Mouse (Mus musculus): ENCODE data around the gene Olfr728. TPM values are rescaled to one million over a fixed set of nuclear protein-coding genes. Genes with fewer than 3 reads are reported as not detected.

Gene Olfr728
- not detected for total RNA-seq (2021)
- long read RNA-seq, experiment 1, result 0 reads
- long read RNA-seq, experiment 2, result 0 reads

GRCm38 (mm10) chr14:50142580-50142979 lies at the start of gene Olfr728:
TSS of gene Olfr728 (minus strand) at chr14:50142680.
- no peak for DNase-seq (ENCODE audit: low spot score in 2 of 2)

GRCm38 (mm10) chr14:50188098-50188497 lies 45.6 kb upstream of the Olfr728 start, which contains the start of gene Olfr730:
TSS of gene Olfr730 (minus strand) at chr14:50188198.
- no peak for DNase-seq (ENCODE audit: low spot score in 2 of 2)

- no peak for DNase-seq (ENCODE audit: low spot score in 2 of 2)
Observed at GRCm38 (mm10) chr14:50152810-50153209, 10.3 kb upstream of the Olfr728 start, which contains the start of gene Olfr729. TSS of gene Olfr729 (minus strand) at chr14:50152910.

- DNase-seq (ENCODE audit: low spot score in 2 of 2), result no peak
Observed at GRCm38 (mm10) chr14:50122886-50123285, 19.6 kb downstream of the Olfr728 start, which contains the start of gene Olfr727. TSS of gene Olfr727 (plus strand) at chr14:50123186.

- no peak for DNase-seq (ENCODE audit: low spot score in 2 of 2)
Observed at GRCm38 (mm10) chr14:50090853-50091252, 51.6 kb downstream of the Olfr728 start, which contains the start of gene Olfr726. TSS of gene Olfr726 (minus strand) at chr14:50090953.

Other genes starting within 250 kb of the Olfr728 start
- gene Olfr722, start 240.7 kb downstream of the Olfr728 start, total RNA-seq (2021), result not detected
- not detected for gene Olfr723, start 210.9 kb downstream of the Olfr728 start, total RNA-seq (2021)
- not detected for gene Olfr724, start 179.4 kb downstream of the Olfr728 start, total RNA-seq (2021)
- not detected for gene Olfr725, start 102.3 kb downstream of the Olfr728 start, total RNA-seq (2021)
- not detected for gene Olfr726, start 51.7 kb downstream of the Olfr728 start, total RNA-seq (2021)
- not detected for gene Olfr727, start 19.5 kb downstream of the Olfr728 start, total RNA-seq (2021)
- not detected for gene Olfr729, start 10.2 kb upstream of the Olfr728 start, total RNA-seq (2021)
- not detected for gene Olfr730, start 45.5 kb upstream of the Olfr728 start, total RNA-seq (2021)
- gene Olfr731, start 99.2 kb upstream of the Olfr728 start, total RNA-seq (2021), result not detected
- not detected for gene Olfr732, start 141.5 kb upstream of the Olfr728 start, total RNA-seq (2021)
- gene Olfr733, start 158.8 kb upstream of the Olfr728 start, total RNA-seq (2021), result not detected
- gene Olfr734, start 184.1 kb upstream of the Olfr728 start, total RNA-seq (2021), result not detected
- gene Olfr735, start 206.2 kb upstream of the Olfr728 start, total RNA-seq (2021), result not detected
- gene Tlr11, start 215.2 kb upstream of the Olfr728 start, total RNA-seq (2021), result not detected
- not detected for gene Olfr736, start 238.5 kb upstream of the Olfr728 start, total RNA-seq (2021)